Mouse (Mus musculus) heart, embryonic 14.5 days (tissue): ENCODE results near the gene Endov. TPM values are rescaled to one million over a fixed set of nuclear protein-coding genes. Genes with fewer than 3 reads are reported as not detected.

ENCODE experiments used
- ATAC-seq: fragments of 200-750 bp; cut with Nextera tagmentation; 2 replicates; pipeline ENCODE4 v1.8.0; 2017; ENCODE audit warnings: low read depth, moderate TSS enrichment; ENCODE audit not compliant: insufficient number of reproducible peaks, insufficient read depth, low FRiP score
- H3K27ac ChIP-seq, 2 experiments: fragments of 200-500 bp in 1 of 2; fragments of 300-500 bp in 1 of 2; sonication (generic) in 1 of 2; replicated peaks in 1 of 2; 2 replicates each; pipeline ENCODE4 v1.5.1; 2012 to 2014; ENCODE audit warnings: low read depth in 2 of 2, low read length in 2 of 2, control low read depth in 1 of 2, mild to moderate bottlenecking in 1 of 2, mixed read lengths in 1 of 2; ENCODE audit not compliant: control insufficient read depth in 1 of 2, insufficient read depth in 1 of 2
- H3K27me3 ChIP-seq: fragments of 300-500 bp; sonication (generic); 2 replicates; pipeline ENCODE4 v1.6.1; 2014; ENCODE audit warnings: mild to moderate bottlenecking, low read length, control low read depth; ENCODE audit not compliant: control insufficient read depth, insufficient read depth
- H3K36me3 ChIP-seq: fragments of 300-500 bp; sonication (generic); 2 replicates; pipeline ENCODE4 v1.6.1; 2014; ENCODE audit warnings: mild to moderate bottlenecking, control low read depth, low read length, mixed read lengths; ENCODE audit not compliant: control insufficient read depth, insufficient read depth
- H3K4me1 ChIP-seq, 2 experiments: fragments of 200-500 bp in 1 of 2; fragments of 300-500 bp in 1 of 2; sonication (generic) in 1 of 2; 2 replicates each; pipeline ENCODE4 v1.6.1; 2012 to 2014; ENCODE audit warnings: low read length in 2 of 2, control low read depth in 1 of 2, mixed read lengths in 1 of 2; ENCODE audit not compliant: control insufficient read depth in 2 of 2, insufficient read depth in 2 of 2
- H3K4me2 ChIP-seq: fragments of 300-500 bp; sonication (generic); 2 replicates; pipeline ENCODE4 v1.6.1; 2014; ENCODE audit warnings: mild to moderate bottlenecking, low read length
- H3K4me3 ChIP-seq, 2 experiments: fragments of 200-500 bp in 1 of 2; fragments of 300-500 bp in 1 of 2; sonication (generic) in 1 of 2; 2 replicates each; pipeline ENCODE4 v1.5.1; 2012 to 2014; ENCODE audit warnings: low read length in 2 of 2, mild to moderate bottlenecking in 2 of 2, control low read depth in 1 of 2, low read depth in 1 of 2, moderate library complexity in 1 of 2; ENCODE audit not compliant: control insufficient read depth in 1 of 2, insufficient read depth in 1 of 2
- H3K9ac ChIP-seq: fragments of 300-500 bp; sonication (generic); 2 replicates; pipeline ENCODE4 v1.6.1; 2014; ENCODE audit warnings: mild to moderate bottlenecking, low read length
- H3K9me3 ChIP-seq: fragments of 300-500 bp; sonication (generic); 2 replicates; pipeline ENCODE4 v1.6.1; 2016; ENCODE audit warnings: low read length, control low read depth; ENCODE audit not compliant: control insufficient read depth
- WGBS: fragments of 180-500 bp; shearing (Covaris S2); extraction: QIAGEN DNeasy Blood & Tissue Kit; methylation state at CpG from one replicate; pipeline ENCODE4 v1.1.7; 2014; 5-methylcytosine and 5-hydroxymethylcytosine counted together
- polyA plus RNA-seq: library from polyadenylated mRNA; unstranded; fragments of >200 nt; fragmentation: Nextera tagmentation; extraction: Ambion mirVana; gene quantifications from 2 replicates; pipeline ENCODE4 v1.2.1, GENCODE M21; 2014

Endov gene
- polyA plus RNA-seq, 1 experiment from 2014 or later: 9.1 TPM

DNA sequence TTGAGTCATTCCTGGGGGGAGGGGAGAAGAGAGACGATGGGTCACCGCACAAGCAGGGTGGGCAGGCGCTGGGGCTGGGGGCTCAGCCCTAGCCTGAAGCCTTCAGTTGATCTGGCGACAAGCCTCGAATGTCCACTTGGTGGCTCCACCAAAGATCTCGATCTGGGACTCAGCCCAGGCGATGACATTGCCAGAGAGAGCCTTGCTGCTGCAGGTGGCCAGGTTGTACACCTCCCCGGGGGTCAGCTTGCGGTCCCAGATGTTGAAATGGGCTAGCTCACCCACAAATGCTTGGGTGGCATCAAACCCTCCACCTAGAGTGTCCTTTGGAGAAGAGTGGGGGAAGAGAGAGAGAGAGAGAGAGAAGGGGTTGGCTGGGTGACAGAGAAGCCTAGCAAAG is 51.2 kb downstream of the Endov start:
- H3K4me1 ChIP-seq: peaks cover 2 to 14% of the 10 kb centered on the region in 2 experiments; a peak in 3 of 4 replicates
- no peak overlapping the region for H3K4me3 ChIP-seq
- H3K4me2 ChIP-seq: no peak overlapping the region
- peaks cover 81% of the 10 kb centered on the region for H3K27me3 ChIP-seq
- 37% methylated on average over 9 of the region's 9 CpGs for WGBS
- H3K36me3 ChIP-seq: no peaks in the 10 kb centered on the region
- no peak overlapping the region for H3K9ac ChIP-seq
- no peak overlapping the region for H3K27ac ChIP-seq
- ATAC-seq: no peak
- no peaks in the 10 kb centered on the region for H3K9me3 ChIP-seq

DNA sequence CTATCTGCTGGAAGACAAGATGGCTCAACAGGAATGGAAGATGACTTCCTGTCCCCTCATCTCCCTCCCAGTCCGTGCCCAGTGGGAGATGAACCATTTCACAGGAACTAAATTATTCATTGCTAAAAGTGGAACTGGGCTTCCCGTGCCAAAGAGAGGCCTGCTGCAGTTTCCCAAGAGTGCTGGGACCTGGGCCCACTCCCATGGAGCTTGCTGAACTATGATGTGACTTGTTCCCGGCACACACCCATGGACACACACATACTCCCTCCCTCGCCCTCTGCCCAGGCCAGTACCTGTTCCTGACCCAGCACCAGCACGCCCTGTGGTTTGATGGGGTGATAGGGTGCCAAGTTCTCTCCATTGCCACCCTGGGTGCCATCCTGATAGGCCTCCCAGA is 51.7 kb downstream of the Endov start:
- Histone ChIP-seq H3K9ac (no peak overlapping the region), H3K9me3 (no peaks in the 10 kb centered on the region), H3K27me3 (peaks cover 86% of the 10 kb centered on the region), H3K4me2 (no peak overlapping the region), H3K27ac (no peak overlapping the region), H3K4me1 (peaks cover 3 to 19% of the 10 kb centered on the region in 2 experiments; a peak in 3 of 4 replicates), H3K4me3 (no peak overlapping the region), H3K36me3 (no peaks in the 10 kb centered on the region)
- ATAC-seq: no peak
- 61% methylated on average over 5 of the region's 5 CpGs for WGBS

DNA sequence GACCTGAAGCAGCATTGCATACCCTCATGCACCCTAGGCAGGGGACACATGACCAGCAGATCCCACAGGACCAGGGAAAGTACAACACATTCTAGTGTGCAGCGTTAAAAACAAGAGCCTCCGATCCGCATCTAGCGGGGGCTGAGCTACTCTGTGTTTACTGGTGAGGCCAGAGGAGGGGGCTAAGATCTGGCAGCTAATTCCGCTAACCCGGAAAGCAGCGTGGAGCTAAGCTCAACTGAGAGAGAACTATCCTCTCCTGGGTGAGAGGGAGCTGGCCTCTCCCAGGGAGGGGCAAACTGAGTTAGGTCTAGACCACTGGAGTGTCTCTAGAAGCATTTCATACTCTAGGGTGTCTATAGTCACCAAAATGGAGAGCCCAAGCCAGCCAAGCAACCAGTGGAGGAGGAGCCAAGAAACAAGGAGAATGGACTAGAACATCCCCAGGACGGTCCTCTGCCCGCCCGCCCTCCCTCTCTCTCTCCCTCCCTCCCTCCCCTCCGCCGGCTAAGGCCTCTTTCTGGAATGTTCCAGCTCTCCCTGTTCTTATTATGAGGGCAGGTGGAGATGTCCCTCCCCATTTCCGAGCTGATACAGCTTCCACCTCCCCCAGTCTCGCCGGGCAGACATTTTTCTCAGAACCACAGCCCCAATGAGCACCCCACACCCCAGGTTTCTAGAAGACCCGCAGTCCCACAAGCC is 52.8 kb downstream of the Endov start:
- H3K27me3 ChIP-seq: peaks cover 96% of the 10 kb centered on the region
- no peak overlapping the region for H3K4me3 ChIP-seq
- H3K27ac ChIP-seq: no peak overlapping the region
- no peaks in the 10 kb centered on the region for H3K9me3 ChIP-seq
- no peaks in the 10 kb centered on the region for H3K36me3 ChIP-seq
- no peak overlapping the region for H3K9ac ChIP-seq
- H3K4me2 ChIP-seq: no peak overlapping the region
- ATAC-seq: no peak
- WGBS: 48% methylated on average over 16 of the region's 16 CpGs
- H3K4me1 ChIP-seq: peaks cover 13 to 30% of the 10 kb centered on the region in 2 experiments; a peak in 3 of 4 replicates

DNA sequence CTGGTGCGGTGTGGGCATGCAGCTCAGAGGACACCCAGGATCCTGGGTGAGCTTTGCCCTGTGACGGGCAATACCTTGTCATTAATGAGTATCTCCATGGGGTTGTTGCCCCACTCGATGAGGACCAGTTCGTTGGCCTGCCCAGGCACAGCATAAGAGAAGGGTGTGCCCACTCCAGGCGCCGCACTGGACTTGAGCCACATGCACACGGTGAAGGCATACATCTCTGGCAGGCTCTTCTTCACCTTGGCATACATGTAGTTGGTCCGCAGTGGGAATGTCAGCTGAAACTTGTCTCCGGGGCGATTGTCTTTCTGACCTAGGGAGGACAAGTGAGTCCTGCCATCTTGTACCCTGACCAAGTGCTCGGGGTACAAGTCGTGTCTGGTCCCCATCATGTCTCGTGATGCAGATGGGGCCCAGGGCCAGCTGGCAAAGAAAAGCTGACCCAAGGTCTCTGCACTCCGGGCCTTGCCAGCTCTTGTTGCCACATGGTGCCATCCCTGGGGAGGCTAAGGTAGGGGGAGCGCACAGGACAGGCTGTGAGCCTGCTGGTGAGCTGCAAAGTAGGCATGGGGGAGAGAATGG is 53.5 kb downstream of the Endov start:
- 81% methylated on average over 15 of the region's 15 CpGs for WGBS
- Histone ChIP-seq H3K27ac (no peak overlapping the region), H3K36me3 (no peaks in the 10 kb centered on the region), H3K9ac (no peak overlapping the region), H3K4me2 (no peak overlapping the region), H3K9me3 (no peaks in the 10 kb centered on the region), H3K4me1 (peaks cover 14 to 36% of the 10 kb centered on the region in 2 experiments; a peak in 3 of 4 replicates), H3K27me3 (peaks cover 96% of the 10 kb centered on the region), H3K4me3 (no peak overlapping the region)
- ATAC-seq: no peak

DNA sequence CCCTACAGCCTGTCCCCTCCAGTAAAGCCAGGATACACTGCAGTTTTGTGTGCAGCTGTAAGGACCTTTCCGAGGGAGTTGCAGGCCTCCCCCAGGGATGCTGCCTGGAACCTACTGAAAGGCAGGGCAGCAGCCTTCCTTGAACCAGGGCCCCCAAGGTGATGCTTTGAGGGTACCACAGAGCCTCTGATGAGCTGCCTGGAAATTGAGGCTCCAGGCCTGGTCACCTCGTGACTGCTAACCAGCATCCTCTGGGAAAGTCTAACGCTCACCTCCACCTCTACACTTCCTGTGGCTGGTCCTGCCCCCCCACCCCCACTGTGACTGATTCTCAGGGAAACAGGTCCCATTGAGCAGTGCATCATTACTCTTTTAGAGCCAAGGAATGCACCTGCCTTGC is 54.1 kb downstream of the Endov start:
- H3K4me1 ChIP-seq: peaks cover 14 to 36% of the 10 kb centered on the region in 2 experiments; a peak in 3 of 4 replicates

DNA sequence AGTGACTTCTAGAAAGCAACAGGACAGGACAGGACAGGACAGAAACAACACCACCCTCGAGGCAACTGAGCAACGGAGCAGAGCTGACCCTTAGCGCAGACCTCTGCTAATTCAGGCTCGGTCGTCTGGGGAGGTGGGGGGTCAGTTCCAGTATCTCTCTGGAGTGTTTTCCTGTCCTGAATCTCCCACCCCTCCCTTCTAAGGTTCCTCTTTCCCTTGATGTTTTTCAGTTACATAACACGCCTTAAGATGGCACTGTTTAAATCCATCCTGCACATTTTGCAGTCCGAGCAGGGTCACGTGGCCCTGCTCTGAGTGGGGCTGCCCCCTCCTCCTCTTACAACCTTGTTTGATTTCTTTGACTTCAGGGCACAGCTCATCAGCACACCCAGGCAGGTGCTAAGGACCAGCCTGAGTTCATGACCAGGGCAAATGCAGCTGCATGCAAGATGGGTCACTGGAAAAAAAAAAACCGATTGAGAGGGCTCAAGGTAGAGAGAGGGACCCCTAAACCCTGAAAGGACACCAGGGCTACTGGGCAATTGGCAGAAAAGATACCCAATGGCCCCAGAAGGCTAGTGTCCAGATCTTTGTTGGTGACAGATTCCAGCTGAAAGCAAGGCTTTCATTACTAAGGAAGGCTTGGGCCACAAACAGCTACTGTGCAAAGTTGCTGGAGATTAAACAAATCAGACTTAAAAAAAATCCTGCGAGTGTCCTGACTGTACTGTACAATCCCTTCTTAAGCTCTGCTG is 54.8 kb downstream of the Endov start:
- H3K4me1 ChIP-seq: peaks cover 14 to 36% of the 10 kb centered on the region in 2 experiments; a peak in 3 of 4 replicates
- WGBS: 9% methylated on average over 10 of the region's 10 CpGs
- no peak overlapping the region for H3K27ac ChIP-seq
- ATAC-seq: no peak
- no peak overlapping the region for H3K9ac ChIP-seq
- H3K4me2 ChIP-seq: peak overlapping the region; percentile 87
- peak overlapping the region in 1 of 2 experiments; percentile 57; a peak in 1 of 4 replicates for H3K4me3 ChIP-seq
- peaks cover 96% of the 10 kb centered on the region for H3K27me3 ChIP-seq
- no peaks in the 10 kb centered on the region for H3K9me3 ChIP-seq
- no peaks in the 10 kb centered on the region for H3K36me3 ChIP-seq

More for the DNA sequence above, 54.1 kb downstream of the Endov start:
- Histone ChIP-seq H3K9me3 (no peaks in the 10 kb centered on the region), H3K36me3 (no peaks in the 10 kb centered on the region), H3K4me3 (no peak overlapping the region), H3K27me3 (peaks cover 96% of the 10 kb centered on the region), H3K27ac (no peak overlapping the region), H3K4me2 (no peak overlapping the region), H3K9ac (no peak overlapping the region)
- 40% methylated on average over 3 of the region's 3 CpGs for WGBS
- ATAC-seq: no peak

DNA sequence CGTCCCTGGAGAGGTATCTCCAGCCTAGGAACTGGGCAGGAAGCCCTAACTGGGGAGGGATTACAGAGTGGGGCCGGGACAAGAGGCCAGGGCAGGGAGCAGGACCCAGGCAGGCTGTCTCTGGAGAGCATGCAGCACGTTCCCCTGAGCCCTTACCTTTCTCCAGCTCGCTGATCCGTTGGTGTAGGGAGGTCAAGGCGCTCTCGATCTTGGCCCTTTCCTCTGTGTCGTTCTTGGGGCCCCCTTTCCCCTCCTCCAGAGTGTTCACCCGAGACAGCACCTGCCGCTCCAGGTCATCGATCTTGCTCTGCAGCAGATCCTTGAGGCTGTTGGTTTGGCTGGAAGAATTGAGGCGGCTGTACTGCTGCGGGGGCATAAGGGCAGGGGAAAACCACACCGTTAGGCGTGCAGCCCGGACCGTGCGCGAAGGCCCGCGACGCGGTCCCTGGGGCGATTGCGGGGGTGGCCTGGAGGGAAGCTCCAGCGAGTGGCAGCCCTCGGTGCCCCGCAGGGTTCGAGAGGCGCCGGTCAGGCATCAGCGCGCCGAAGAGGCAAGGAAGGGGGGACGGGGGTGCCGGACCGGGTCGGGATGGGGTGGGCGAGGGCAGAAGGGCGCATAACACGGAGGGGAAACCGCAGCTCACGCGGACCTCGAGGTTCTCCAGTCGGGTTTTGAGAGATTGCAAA is 55.5 kb downstream of the Endov start:
- peak overlapping the region; percentile 87 for H3K4me2 ChIP-seq
- H3K36me3 ChIP-seq: no peaks in the 10 kb centered on the region
- H3K9me3 ChIP-seq: no peaks in the 10 kb centered on the region
- peaks cover 95% of the 10 kb centered on the region for H3K27me3 ChIP-seq
- H3K27ac ChIP-seq: no peak overlapping the region
- peak overlapping the region; percentile 51 to 57 for H3K4me3 ChIP-seq
- peak overlapping the region; percentile 59 for H3K9ac ChIP-seq
- ATAC-seq: no peak
- H3K4me1 ChIP-seq: peaks cover 14 to 36% of the 10 kb centered on the region in 2 experiments; a peak in 3 of 4 replicates
- 2% methylated on average over 46 of the region's 46 CpGs for WGBS
